Mouse (Mus musculus) cerebellum, adult 9-11 months (tissue): ENCODE measurements around the gene Patj.
"Not testable (repeated sequence)": the region's sequence is repeated elsewhere in the genome, so short reads cannot be mapped to it uniquely, and the experiment has no call there.

Experiments used
- DNase-seq: peaks from one replicate; pipeline ENCODE4 v3.0.0; 2022

Patj gene

GRCm38 (mm10) chr4:98584023-98584422 is 188.4 kb downstream of the Patj start:
- DNase-seq, result no peak

GRCm38 (mm10) chr4:98586303-98586702 is 190.7 kb downstream of the Patj start:
- DNase-seq, result peak; percentile 60

GRCm38 (mm10) chr4:98587686-98588085 is 192.1 kb downstream of the Patj start:
- DNase-seq, result peak; percentile 85

GRCm38 (mm10) chr4:98593961-98594360 is 198.4 kb downstream of the Patj start:
- peak; percentile 58 for DNase-seq

GRCm38 (mm10) chr4:98598546-98598971 is 203.0 kb downstream of the Patj start:
- DNase-seq, result no peak

GRCm38 (mm10) chr4:98599358-98599757 is 203.8 kb downstream of the Patj start:
- DNase-seq, result no peak

GRCm38 (mm10) chr4:98603131-98603530 is 207.5 kb downstream of the Patj start:
- DNase-seq, result no peak

- DNase-seq, result no peak
These were observed 214.9 kb downstream of the Patj start for GRCm38 (mm10) chr4:98610501-98610900.

- no peak for DNase-seq
These were observed 218.8 kb downstream of the Patj start for GRCm38 (mm10) chr4:98614395-98614794.

GRCm38 (mm10) chr4:98619199-98619598 is 223.6 kb downstream of the Patj start:
- DNase-seq, result peak; percentile 93

- no peak for DNase-seq
These were observed 225.6 kb downstream of the Patj start for GRCm38 (mm10) chr4:98620986-98621784.

GRCm38 (mm10) chr4:98622180-98622579 is 226.6 kb downstream of the Patj start:
- no peak for DNase-seq

- no peak for DNase-seq
These were observed 227.6 kb downstream of the Patj start for GRCm38 (mm10) chr4:98622996-98623673.

- DNase-seq, result no peak
These were observed 232.7 kb downstream of the Patj start for GRCm38 (mm10) chr4:98628286-98628685.

GRCm38 (mm10) chr4:98629217-98629616 is 233.6 kb downstream of the Patj start:
- DNase-seq, result not testable (repeated sequence)

GRCm38 (mm10) chr4:98635140-98635837 is 239.7 kb downstream of the Patj start:
- DNase-seq, result peak; percentile 94

GRCm38 (mm10) chr4:98638731-98639130 is 243.1 kb downstream of the Patj start:
- DNase-seq, result no peak

GRCm38 (mm10) chr4:98653650-98654049 is 258.1 kb downstream of the Patj start:
- DNase-seq, result no peak

GRCm38 (mm10) chr4:98654419-98654821 is 258.8 kb downstream of the Patj start:
- DNase-seq, result peak; percentile 94

- DNase-seq, result no peak
These were observed 261.2 kb downstream of the Patj start for GRCm38 (mm10) chr4:98656759-98657158.

- no peak for DNase-seq
These were observed 263.4 kb downstream of the Patj start for GRCm38 (mm10) chr4:98659032-98659431.

- DNase-seq, result no peak
These were observed 264.9 kb downstream of the Patj start for GRCm38 (mm10) chr4:98660534-98660933.

- peak; percentile 86 for DNase-seq
These were observed 270.3 kb downstream of the Patj start for GRCm38 (mm10) chr4:98665884-98666283.

- no peak for DNase-seq
These were observed 270.9 kb downstream of the Patj start for GRCm38 (mm10) chr4:98666451-98666850.
